Mouse (Mus musculus) lung, postnatal 0 days (tissue): ENCODE data around the gene Syngr1.

Source experiments
- CTCF ChIP-seq: IDR thresholded peaks from 2 replicates; pipeline ENCODE4 v1.5.1; 2016; ENCODE audit warnings: antibody characterized with exemption, mild to moderate bottlenecking
- EP300 ChIP-seq: IDR thresholded peaks from 2 replicates; pipeline ENCODE4 v1.6.1; 2016; ENCODE audit warnings: antibody characterized with exemption, mild to moderate bottlenecking, control low read depth

DNA sequence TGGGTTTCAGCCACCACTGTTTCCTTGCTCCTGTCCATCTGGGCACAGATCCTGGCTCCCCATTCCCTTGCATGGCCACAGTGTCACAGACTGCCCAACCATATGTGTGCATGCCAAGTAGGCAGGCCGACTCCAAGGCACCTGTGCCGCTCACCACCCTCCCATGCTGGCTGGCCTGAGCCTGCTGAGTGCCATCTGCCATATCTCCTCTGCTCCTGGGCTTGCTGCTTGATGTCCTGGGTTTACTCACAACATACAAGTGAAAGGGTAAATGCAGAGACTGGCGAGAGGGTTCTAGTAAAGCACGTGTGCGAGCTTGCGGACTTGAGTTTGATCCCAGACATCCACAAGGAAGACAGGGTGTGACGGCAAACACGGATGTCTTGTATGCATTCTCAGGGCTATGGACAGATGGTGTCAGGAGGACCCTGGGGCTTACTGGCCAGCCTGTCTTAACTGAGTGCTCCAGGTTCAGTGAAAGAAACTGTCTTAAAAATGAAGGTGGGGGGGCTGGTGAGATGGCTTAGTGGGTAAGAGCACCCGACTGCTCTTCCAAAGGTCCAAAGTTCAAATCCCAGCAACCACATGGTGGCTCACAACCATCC is 30.7 kb downstream of the Syngr1 start:
- TF ChIP-seq EP300, result no peak
- TF ChIP-seq CTCF, result no peak
